Mouse (Mus musculus) midbrain, postnatal 0 days (tissue): ENCODE measurements at regions not wholly inside any gene's neighbourhood (a gene's known extent, or its start where the extent isn't known, plus 50 kb on each side); places are given as distances from the start of the nearest gene placed in this dataset.

Source experiments
- ATAC-seq: fragments of 200-750 bp; cut with Nextera tagmentation; 2 replicates; pipeline ENCODE4 v1.8.0; 2017; ENCODE audit warnings: moderate number of reproducible peaks, mild to moderate bottlenecking, moderate TSS enrichment, moderate library complexity; ENCODE audit not compliant: low FRiP score
- DNase-seq: peaks from one replicate; pipeline ENCODE4 v3.0.0-alpha.2; 2015; ENCODE audit warnings: low spot score
- H3K27ac ChIP-seq: fragments of 300-500 bp; sonication (generic); 2 replicates; pipeline ENCODE4 v1.5.1; 2014; ENCODE audit warnings: low read depth, mild to moderate bottlenecking, low read length, mixed read lengths
- H3K27me3 ChIP-seq: fragments of 300-500 bp; sonication (generic); 2 replicates; pipeline ENCODE4 v1.6.1; 2014; ENCODE audit warnings: low read length, control low read depth, mixed read lengths; ENCODE audit not compliant: insufficient read depth
- H3K36me3 ChIP-seq: fragments of 300-500 bp; sonication (generic); 2 replicates; pipeline ENCODE4 v1.6.1; 2014; ENCODE audit warnings: low read length, control low read depth, mixed read lengths; ENCODE audit not compliant: insufficient read depth
- H3K4me1 ChIP-seq: fragments of 300-500 bp; sonication (generic); 2 replicates; pipeline ENCODE4 v1.6.1; 2014; ENCODE audit warnings: mild to moderate bottlenecking, control low read depth, antibody characterized with exemption, low read length, mixed read lengths; ENCODE audit not compliant: insufficient read depth
- H3K4me2 ChIP-seq: fragments of 300-500 bp; sonication (generic); 2 replicates; pipeline ENCODE4 v1.6.1; 2014; ENCODE audit warnings: low read depth, mild to moderate bottlenecking, low read length, mixed read lengths; ENCODE audit not compliant: poor library complexity, severe bottlenecking
- H3K4me3 ChIP-seq: fragments of 300-500 bp; sonication (generic); 2 replicates; pipeline ENCODE4 v1.5.1; 2014; ENCODE audit warnings: low read depth, mild to moderate bottlenecking, low read length, moderate library complexity
- H3K9ac ChIP-seq: fragments of 300-500 bp; sonication (generic); replicated peaks from 2 replicates; pipeline ENCODE4 v1.6.1; 2014; ENCODE audit warnings: mild to moderate bottlenecking, low read length, moderate library complexity, mixed read lengths; ENCODE audit not compliant: poor library complexity, severe bottlenecking
- H3K9me3 ChIP-seq: fragments of 300-500 bp; sonication (generic); 2 replicates; pipeline ENCODE4 v1.6.1; 2016; ENCODE audit warnings: low read length, control low read depth
- CTCF ChIP-seq: IDR thresholded peaks from 2 replicates; pipeline ENCODE4 v1.5.1; 2016; ENCODE audit warnings: antibody characterized with exemption, mild to moderate bottlenecking
- WGBS: fragments of 180-500 bp; shearing (Covaris S2); extraction: QIAGEN DNeasy Blood & Tissue Kit; methylation state at CpG from one replicate; pipeline ENCODE4 v1.1.7; 2014; 5-methylcytosine and 5-hydroxymethylcytosine counted together

- no peak overlapping the region for H3K9ac ChIP-seq
- H3K27me3 ChIP-seq: no peaks in the 10 kb centered on the region
- H3K4me3 ChIP-seq: no peak overlapping the region
- H3K27ac ChIP-seq: no peak overlapping the region
- H3K4me1 ChIP-seq: no peaks in the 10 kb centered on the region; the same call in 1 of the 2 replicates
- H3K4me2 ChIP-seq: no peak overlapping the region
- ATAC-seq (no peak), DNase-seq (no peak)
- WGBS: 83% methylated on average over 4 of the region's 4 CpGs
- H3K9me3 ChIP-seq: no peaks in the 10 kb centered on the region
- no peaks in the 10 kb centered on the region for H3K36me3 ChIP-seq
- no peak for TF ChIP-seq CTCF
These were observed 289.2 kb downstream of the Foxo1 start for GRCm38 (mm10) chr3:52557296-52557695.

DNA sequence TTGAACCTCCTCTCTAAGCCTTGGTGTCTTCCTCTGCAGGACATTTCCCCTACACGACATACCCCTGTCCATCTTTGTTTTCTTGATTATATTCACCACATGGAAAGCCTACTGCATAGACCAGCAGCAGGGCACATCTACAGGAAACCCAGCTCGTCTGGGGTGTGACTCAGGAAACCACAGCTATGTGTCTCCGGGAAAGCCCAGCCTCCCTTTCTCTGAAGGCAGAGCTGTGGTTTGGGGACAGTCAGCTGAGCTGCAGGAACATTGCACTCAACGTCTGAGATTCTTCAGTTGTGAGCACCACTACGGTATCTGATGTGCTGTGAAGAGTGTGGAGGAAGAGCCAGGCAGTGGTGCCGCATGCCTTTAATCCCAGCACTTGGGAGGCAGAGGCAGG lies 286.9 kb downstream of the Foxo1 start:
- no peak overlapping the region for H3K9ac ChIP-seq
- H3K36me3 ChIP-seq: no peaks in the 10 kb centered on the region
- no peak for TF ChIP-seq CTCF
- H3K27ac ChIP-seq: no peak overlapping the region
- H3K27me3 ChIP-seq: no peaks in the 10 kb centered on the region
- H3K9me3 ChIP-seq: no peaks in the 10 kb centered on the region
- 79% methylated on average over 6 of the region's 6 CpGs for whole genome bisulfite sequencing
- no peak overlapping the region for H3K4me3 ChIP-seq
- ATAC-seq (no peak), DNase-seq (no peak)
- no peaks in the 10 kb centered on the region; the same call in 1 of the 2 replicates for H3K4me1 ChIP-seq
- no peak overlapping the region for H3K4me2 ChIP-seq

- Histone ChIP-seq H3K27me3 (no peaks in the 10 kb centered on the region), H3K4me1 (no peaks in the 10 kb centered on the region; the same call in 1 of the 2 replicates), H3K27ac (no peak overlapping the region), H3K4me2 (no peak overlapping the region), H3K9me3 (no peaks in the 10 kb centered on the region), H3K9ac (no peak overlapping the region), H3K36me3 (no peaks in the 10 kb centered on the region), H3K4me3 (no peak overlapping the region)
- ATAC-seq: no peak
- no peak for TF ChIP-seq CTCF
- WGBS: 85% methylated on average over 1 of the region's 1 CpGs
- DNase-seq: no peak
These were observed 286.4 kb downstream of the Foxo1 start for GRCm38 (mm10) chr3:52554490-52554889.

DNA sequence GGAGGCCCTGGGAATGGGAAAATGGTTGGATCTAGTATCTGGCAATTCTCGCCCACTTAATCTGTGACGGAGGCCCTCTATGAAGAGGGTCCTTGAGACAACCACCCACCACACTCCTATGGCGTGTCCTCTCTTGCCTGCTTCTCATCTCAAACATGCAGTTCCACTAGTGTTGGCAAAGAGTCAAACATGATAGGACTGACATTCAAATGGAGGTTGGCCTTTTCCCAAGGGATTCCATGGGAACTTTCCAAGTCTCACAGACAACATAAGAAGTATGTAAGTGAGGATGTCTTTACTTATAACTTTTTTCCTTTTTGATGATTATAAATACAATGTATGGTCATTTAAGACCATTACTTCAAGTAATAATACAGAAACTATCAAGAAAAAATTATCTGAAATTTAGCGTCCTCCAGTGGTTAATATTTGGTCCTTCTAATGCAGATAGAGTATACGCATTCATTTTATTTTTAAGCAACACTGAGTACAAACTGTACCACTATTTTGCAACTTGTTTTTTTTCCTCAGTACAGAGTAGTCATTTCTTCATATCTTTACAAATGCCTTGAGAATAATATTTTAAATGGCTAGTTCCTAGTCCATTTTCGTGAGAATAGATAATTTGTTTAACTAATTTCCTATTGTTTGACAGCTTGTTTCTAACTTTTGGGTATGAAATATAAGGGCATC lies 280.2 kb downstream of the Foxo1 start:
- 91% methylated on average over 6 of the region's 6 CpGs for WGBS
- Histone ChIP-seq H3K9me3 (no peaks in the 10 kb centered on the region), H3K4me1 (no peaks in the 10 kb centered on the region), H3K4me3 (no peak overlapping the region), H3K4me2 (no peak overlapping the region), H3K27ac (no peak overlapping the region), H3K9ac (no peak overlapping the region), H3K27me3 (no peaks in the 10 kb centered on the region), H3K36me3 (no peaks in the 10 kb centered on the region)
- TF ChIP-seq CTCF: no peak
- DNase-seq: no peak
- ATAC-seq: no peak

DNA sequence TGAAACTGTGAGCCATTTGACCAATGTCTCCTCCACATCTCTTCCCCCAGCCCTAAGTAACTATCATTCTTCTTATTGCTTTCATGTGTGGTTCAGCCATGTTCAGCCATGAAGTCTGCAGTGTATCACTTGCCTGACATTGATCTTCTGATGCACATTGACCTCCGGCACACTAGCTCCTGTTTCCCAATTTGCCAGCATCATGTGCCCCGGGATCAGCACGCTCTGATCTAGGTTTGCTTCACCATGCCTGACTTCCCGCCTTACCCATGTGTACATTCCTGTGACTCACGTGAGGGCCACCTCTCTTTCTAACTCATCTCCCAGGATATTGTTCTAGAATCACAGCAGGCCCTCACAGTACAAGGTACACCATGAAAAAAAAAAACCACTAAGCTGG lies 277.9 kb downstream of the Foxo1 start:
- Histone ChIP-seq H3K4me3 (no peak overlapping the region), H3K27ac (no peak overlapping the region), H3K9me3 (no peaks in the 10 kb centered on the region), H3K4me2 (no peak overlapping the region), H3K9ac (no peak overlapping the region), H3K27me3 (no peaks in the 10 kb centered on the region), H3K4me1 (no peaks in the 10 kb centered on the region), H3K36me3 (no peaks in the 10 kb centered on the region)
- WGBS: 90% methylated on average over 5 of the region's 5 CpGs
- TF ChIP-seq CTCF: no peak
- DNase-seq: no peak
- no peak for ATAC-seq

DNA sequence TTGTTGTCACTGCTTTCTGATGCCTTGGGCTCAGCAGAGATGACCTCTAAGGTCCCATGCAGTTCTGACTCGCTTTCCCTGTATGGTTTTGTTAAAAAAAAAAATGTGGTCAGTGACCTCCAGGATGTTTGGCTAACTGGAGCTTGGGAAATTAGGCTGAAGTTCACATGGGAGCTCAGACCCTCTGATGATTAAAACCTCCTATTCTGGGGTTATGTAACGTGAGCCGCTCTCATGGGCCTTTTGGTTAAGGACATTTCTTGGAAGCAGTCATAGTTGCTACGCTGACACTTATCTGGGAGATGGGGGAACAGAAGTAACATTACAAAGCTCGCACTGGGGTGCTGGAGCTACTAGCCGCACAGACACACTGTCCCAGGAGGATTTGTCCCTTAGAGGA lies 274.9 kb downstream of the Foxo1 start:
- no peak overlapping the region for H3K9ac ChIP-seq
- H3K27me3 ChIP-seq: no peaks in the 10 kb centered on the region
- no peak overlapping the region for H3K27ac ChIP-seq
- WGBS: 82% methylated on average over 6 of the region's 6 CpGs
- no peaks in the 10 kb centered on the region for H3K36me3 ChIP-seq
- no peak overlapping the region for H3K4me3 ChIP-seq
- H3K9me3 ChIP-seq: no peaks in the 10 kb centered on the region
- ATAC-seq (no peak), DNase-seq (no peak)
- H3K4me1 ChIP-seq: no peaks in the 10 kb centered on the region
- no peak for TF ChIP-seq CTCF
- H3K4me2 ChIP-seq: no peak overlapping the region
